Mouse (Mus musculus): ENCODE measurements at regions not wholly inside any gene's neighbourhood (a gene's known extent, or its start where the extent isn't known, plus 50 kb on each side); places are given as distances from the start of the nearest gene placed in this dataset.

DNA sequence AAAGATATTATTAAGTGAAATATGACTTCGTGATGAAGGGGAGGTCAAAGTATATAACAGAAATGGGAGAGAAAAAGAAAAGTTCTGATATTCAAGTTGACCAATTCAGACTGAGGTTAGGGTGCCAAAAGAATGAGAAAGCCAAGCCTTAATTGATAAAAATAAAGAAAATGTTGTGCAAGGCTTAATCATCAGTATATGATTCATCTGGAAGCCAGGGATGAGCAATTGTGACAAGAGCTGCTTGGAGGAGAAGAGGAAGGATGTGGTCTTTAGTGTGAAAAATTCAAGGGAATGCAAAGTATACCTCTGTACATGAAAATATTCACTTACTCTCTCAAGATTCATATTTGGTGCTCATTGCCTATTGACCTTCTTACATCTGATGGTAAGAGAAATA, 129.7 kb upstream of the Rasa1 start:
- H3K36me3 ChIP-seq: no peaks in the 10 kb centered on the region
- H3K4me2 ChIP-seq (replicated peaks): no peak overlapping the region
- no peaks in the 10 kb centered on the region for H3K4me1 ChIP-seq
- H3K27me3 ChIP-seq: no peaks in the 10 kb centered on the region
- ATAC-seq (ENCODE audit: low FRiP score, low read depth): no peak
- no peak overlapping the region for H3K4me3 ChIP-seq
- H3K27ac ChIP-seq (replicated peaks): no peak overlapping the region
- WGBS: 87% methylated on average over 1 of the region's 1 CpGs
- H3K9ac ChIP-seq (replicated peaks): no peak overlapping the region
- H3K9me3 ChIP-seq: no peaks in the 10 kb centered on the region

DNA sequence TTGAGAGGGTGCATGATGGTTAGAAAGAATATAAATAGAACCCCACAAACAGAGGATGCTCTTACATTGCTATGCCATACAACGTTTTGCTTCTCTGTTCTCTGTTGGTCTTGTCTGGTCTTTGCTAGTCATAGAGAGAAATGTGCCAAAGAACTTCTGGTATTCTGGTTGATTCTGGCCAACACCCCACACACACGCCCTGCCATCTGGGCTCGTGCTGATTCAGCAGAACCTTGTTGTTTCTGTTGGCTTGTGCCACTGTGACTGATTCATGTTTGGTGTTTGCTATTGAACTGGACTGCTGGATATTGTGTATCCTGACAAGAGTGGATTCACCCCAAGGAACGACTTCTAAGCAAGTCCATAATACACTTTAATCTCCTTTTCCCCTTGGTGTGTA, 126.0 kb upstream of the Rasa1 start:
- H3K36me3 ChIP-seq: no peaks in the 10 kb centered on the region
- H3K4me2 ChIP-seq (replicated peaks): no peak overlapping the region
- no peaks in the 10 kb centered on the region for H3K9me3 ChIP-seq
- no peak overlapping the region for H3K27ac ChIP-seq (replicated peaks)
- no peak overlapping the region for H3K4me3 ChIP-seq
- no peaks in the 10 kb centered on the region for H3K27me3 ChIP-seq
- no peak overlapping the region for H3K9ac ChIP-seq (replicated peaks)
- ATAC-seq (ENCODE audit: low FRiP score, low read depth): no peak
- 82% methylated on average over 4 of the region's 4 CpGs for WGBS
- H3K4me1 ChIP-seq: no peaks in the 10 kb centered on the region

DNA sequence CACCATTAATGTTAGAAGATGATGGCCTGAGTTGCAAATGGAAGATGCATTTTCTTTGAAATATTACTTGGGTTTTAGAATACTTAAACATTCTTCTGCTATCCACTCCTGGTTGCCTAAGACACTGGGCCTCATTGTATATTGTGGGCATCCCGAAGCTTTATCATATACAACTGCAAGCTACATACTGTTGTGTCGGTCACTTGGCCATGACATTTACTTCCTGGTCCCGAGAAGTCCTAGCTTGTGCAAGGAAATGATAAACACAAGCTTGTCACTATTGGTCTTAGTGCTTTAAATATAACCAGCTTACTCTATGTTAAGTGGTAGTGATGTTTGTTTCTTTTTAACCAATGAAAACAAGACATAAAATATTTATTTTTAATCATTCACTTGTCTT, 122.4 kb upstream of the Rasa1 start:
- no peak for ATAC-seq (ENCODE audit: low FRiP score, low read depth)
- H3K4me1 ChIP-seq: no peaks in the 10 kb centered on the region
- no peaks in the 10 kb centered on the region for H3K36me3 ChIP-seq
- no peak overlapping the region for H3K4me2 ChIP-seq (replicated peaks)
- H3K27me3 ChIP-seq: no peaks in the 10 kb centered on the region
- WGBS: 86% methylated on average over 3 of the region's 3 CpGs
- H3K4me3 ChIP-seq: no peak overlapping the region
- H3K27ac ChIP-seq (replicated peaks): no peak overlapping the region
- no peaks in the 10 kb centered on the region for H3K9me3 ChIP-seq
- no peak overlapping the region for H3K9ac ChIP-seq (replicated peaks)

DNA sequence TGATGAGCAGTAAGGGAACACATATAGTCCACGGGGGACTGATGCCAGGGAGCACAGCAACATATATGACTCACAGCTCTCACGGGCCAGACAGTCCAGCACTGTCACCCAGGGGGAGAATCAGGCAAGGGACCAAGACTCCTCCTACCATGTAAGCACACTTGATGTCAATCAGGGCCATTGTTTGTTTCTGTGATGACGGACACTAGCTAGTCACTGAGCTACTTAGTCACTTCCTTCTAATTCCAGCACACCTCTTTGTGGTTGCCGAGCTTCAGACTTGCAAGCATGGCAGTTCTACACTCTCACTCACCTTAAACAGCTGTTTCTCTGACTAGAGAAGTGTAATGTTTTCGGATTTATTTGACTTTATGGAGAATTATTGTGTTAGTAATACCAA, 109.9 kb upstream of the Rasa1 start:
- H3K4me3 ChIP-seq: no peak overlapping the region
- no peak for ATAC-seq (ENCODE audit: low FRiP score, low read depth)
- H3K36me3 ChIP-seq: no peaks in the 10 kb centered on the region
- no peak overlapping the region for H3K4me2 ChIP-seq (replicated peaks)
- no peak overlapping the region for H3K9ac ChIP-seq (replicated peaks)
- H3K27ac ChIP-seq (replicated peaks): no peak overlapping the region
- H3K27me3 ChIP-seq: no peaks in the 10 kb centered on the region
- WGBS: 80% methylated on average over 5 of the region's 5 CpGs
- no peaks in the 10 kb centered on the region for H3K4me1 ChIP-seq
- no peaks in the 10 kb centered on the region for H3K9me3 ChIP-seq

DNA sequence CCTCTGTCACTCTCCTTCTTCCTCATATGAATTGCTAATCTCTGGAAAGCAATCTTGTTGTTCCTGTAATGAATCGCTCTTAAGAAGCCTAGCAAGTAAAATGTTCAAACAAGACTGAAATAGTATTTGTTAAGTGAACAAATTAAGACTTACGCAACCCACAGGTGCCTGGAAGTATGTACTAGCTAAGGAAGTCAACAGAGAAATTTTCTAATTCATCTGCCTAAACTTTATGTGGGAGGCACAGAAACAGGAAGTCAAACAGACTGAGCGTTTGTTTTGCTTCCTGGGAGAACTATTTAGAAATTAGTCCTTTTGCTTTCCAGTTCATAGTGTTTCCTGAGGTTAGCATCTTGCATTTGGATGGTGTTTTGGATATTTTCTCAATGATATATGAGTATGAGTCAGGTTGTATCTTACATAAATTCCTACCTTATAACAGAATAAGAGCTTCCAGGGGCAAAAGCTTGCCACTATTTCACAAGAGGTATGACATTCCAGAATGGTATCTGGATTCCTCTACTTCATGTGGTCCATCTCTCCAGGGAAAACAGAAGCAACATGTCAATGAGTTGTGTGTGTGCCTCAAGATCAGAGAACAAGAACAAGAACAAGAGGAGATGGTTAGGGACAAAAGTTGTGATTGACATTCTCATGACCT, 87.5 kb upstream of the Rasa1 start:
- H3K4me2 ChIP-seq (replicated peaks): no peak overlapping the region
- H3K9me3 ChIP-seq: no peaks in the 10 kb centered on the region
- no peak overlapping the region for H3K4me3 ChIP-seq
- ATAC-seq (ENCODE audit: low FRiP score, low read depth): no peak
- H3K36me3 ChIP-seq: no peaks in the 10 kb centered on the region
- H3K9ac ChIP-seq (replicated peaks): no peak overlapping the region
- no peaks in the 10 kb centered on the region for H3K4me1 ChIP-seq
- no peaks in the 10 kb centered on the region for H3K27me3 ChIP-seq
- WGBS: 85% methylated on average over 3 of the region's 3 CpGs
- no peak overlapping the region for H3K27ac ChIP-seq (replicated peaks)

DNA sequence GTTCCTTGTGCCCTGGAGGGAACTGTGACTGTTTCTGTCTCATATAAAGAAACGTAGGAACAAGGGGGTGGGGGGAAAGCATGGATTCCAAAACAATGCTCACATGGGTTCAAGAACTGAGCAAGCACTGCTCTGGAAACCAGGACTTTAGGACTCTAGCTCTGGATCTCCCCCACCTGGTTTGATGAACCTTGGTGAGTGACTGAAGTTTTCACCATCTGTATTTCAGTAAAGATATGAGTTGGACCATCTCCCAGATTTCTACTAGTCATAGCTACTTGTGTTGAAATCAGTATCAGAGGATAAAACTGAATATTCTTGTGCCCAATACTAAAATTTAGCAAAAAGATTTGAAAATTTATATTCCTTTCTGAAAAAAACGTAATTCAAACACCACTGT, 70.7 kb upstream of the Rasa1 start:
- H3K4me2 ChIP-seq (replicated peaks): no peak overlapping the region
- H3K27me3 ChIP-seq: no peaks in the 10 kb centered on the region
- no peaks in the 10 kb centered on the region for H3K36me3 ChIP-seq
- WGBS: 77% methylated on average over 2 of the region's 2 CpGs
- H3K27ac ChIP-seq (replicated peaks): no peak overlapping the region
- H3K4me3 ChIP-seq: no peak overlapping the region
- H3K9ac ChIP-seq (replicated peaks): no peak overlapping the region
- ATAC-seq (ENCODE audit: low FRiP score, low read depth): no peak
- H3K4me1 ChIP-seq: no peaks in the 10 kb centered on the region
- H3K9me3 ChIP-seq: no peaks in the 10 kb centered on the region

DNA sequence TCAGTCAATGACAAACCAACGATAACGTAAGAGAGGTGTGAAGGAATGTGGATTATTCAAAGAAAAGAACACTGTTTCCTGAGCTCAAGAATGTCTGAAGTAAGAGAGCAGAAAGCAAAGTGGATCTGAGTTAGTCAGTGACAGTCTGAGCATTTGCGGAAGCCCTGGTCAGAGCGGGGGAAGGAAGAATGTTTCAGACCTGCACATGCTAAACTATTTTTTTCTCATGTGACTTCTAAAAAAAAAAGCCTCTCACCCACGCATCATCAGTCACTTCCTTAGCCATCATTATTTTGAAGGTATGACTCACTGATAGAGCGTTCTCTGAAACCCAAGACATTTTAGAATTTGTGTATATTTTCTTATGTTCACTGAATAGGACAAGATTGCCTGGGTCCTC, 70.2 kb upstream of the Rasa1 start:
- H3K9me3 ChIP-seq: no peaks in the 10 kb centered on the region
- H3K4me1 ChIP-seq: no peaks in the 10 kb centered on the region
- no peaks in the 10 kb centered on the region for H3K27me3 ChIP-seq
- no peak for ATAC-seq (ENCODE audit: low FRiP score, low read depth)
- 92% methylated on average over 6 of the region's 6 CpGs for WGBS
- no peak overlapping the region for H3K4me2 ChIP-seq (replicated peaks)
- H3K9ac ChIP-seq (replicated peaks): no peak overlapping the region
- no peak overlapping the region for H3K4me3 ChIP-seq
- no peak overlapping the region for H3K27ac ChIP-seq (replicated peaks)
- H3K36me3 ChIP-seq: no peaks in the 10 kb centered on the region

DNA sequence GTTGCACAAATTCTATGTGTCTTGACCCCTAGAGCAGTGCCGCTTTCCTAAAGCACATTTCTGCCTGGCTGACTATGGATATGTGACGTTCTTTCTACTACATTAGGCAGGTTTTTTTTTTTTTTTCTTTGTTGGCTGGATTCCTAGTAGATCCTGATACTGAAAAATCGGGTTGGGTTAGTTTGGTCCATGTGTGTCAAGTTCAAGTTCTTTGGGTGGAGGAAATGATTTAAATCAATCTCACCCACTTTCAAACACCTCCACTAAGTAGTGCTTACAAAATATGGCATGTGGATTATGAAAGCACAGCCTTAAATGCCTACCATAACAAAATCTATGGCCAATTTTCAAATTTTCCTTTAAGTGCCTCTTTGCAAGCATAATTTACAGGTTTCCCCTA, 63.1 kb upstream of the Rasa1 start:
- H3K27ac ChIP-seq (replicated peaks): no peak overlapping the region
- no peak overlapping the region for H3K4me2 ChIP-seq (replicated peaks)
- WGBS: 84% methylated on average over 3 of the region's 3 CpGs

More for the DNA sequence above, 63.1 kb upstream of the Rasa1 start:
- no peaks in the 10 kb centered on the region for H3K4me1 ChIP-seq
- H3K4me3 ChIP-seq: no peak overlapping the region
- ATAC-seq (ENCODE audit: low FRiP score, low read depth): no peak
- no peak overlapping the region for H3K9ac ChIP-seq (replicated peaks)
- no peaks in the 10 kb centered on the region for H3K36me3 ChIP-seq
- no peaks in the 10 kb centered on the region for H3K27me3 ChIP-seq
- H3K9me3 ChIP-seq: no peaks in the 10 kb centered on the region
